Mouse (Mus musculus): ENCODE data around the gene Ceacam9. TPM values are rescaled to one million over a fixed set of nuclear protein-coding genes. Genes with fewer than 3 reads are reported as not detected.
"Not testable (repeated sequence)": the region's sequence is repeated elsewhere in the genome, so short reads cannot be mapped to it uniquely, and the experiment has no call there.

The Ceacam9 gene
- total RNA-seq (2015) (not detected in 2 replicates), total RNA-seq (2017) (not detected in 2 replicates)

DNA sequence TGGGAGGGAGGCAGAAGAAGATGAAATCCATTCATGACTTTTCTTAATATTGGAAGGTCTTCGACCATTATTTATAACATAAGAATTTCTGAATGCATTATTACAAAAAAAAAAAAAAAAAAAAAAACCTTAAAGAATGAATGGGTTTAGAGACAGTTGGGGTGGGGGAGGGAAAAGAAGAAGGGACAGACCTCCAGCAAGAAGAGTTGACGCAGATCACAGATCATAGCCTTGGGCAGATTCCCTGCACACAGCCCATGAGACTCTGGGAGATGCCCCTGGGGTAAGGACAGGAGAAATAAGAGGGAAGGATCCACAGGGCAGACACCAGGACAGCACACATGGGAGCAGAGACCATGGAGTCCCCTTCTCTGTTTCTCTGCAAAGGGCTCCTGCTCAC lies at the start of gene Ceacam9:
Ceacam9 (plus strand) TSS at position 301 of the 400 bp plus-strand sequence.
- no peak for ATAC-seq (replicated peaks; ENCODE audit: poor library complexity)

DNA sequence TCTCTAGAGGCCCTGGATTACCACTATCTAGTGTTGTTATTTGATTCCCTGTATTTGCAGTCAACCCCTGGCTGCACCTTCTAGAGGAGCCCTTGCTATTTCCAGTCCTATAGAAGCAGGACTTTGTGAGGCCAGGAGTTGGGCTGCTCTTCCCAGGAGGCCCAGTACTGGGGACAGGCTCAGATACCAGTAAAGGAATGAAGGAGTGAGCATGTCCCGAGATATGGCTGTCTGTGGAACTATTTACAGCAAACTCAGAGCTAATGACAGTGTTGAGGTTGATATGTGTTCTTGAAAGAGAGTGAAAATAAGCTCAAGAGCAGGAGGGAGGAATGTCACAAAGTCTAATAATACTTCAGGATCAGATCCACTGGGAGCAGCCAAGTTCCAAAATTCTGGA lies 47.9 kb upstream of the Ceacam9 start:
- ATAC-seq (replicated peaks; ENCODE audit: poor library complexity) = no peak

DNA sequence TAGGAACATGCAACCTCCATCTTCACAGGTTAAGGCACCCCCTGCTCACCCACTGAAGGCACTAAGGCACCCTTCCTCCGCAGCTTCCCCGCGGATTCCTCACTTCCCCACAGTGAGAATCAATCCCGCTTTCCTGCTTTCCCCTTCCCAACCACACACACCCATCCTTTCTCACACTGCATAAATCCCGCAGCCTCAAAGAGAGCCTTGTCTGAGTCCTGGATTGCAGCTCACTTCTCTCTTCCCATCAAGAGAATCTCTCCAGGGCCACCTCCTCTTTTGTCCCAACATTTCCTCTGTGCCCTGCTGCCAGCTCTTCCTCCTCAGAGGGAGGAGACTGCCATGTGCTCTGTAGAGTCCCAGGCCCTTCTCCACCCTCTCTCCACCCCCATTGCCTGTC lies 47.0 kb upstream of the Ceacam9 start:
- not testable (repeated sequence) for ATAC-seq (replicated peaks; ENCODE audit: poor library complexity)

DNA sequence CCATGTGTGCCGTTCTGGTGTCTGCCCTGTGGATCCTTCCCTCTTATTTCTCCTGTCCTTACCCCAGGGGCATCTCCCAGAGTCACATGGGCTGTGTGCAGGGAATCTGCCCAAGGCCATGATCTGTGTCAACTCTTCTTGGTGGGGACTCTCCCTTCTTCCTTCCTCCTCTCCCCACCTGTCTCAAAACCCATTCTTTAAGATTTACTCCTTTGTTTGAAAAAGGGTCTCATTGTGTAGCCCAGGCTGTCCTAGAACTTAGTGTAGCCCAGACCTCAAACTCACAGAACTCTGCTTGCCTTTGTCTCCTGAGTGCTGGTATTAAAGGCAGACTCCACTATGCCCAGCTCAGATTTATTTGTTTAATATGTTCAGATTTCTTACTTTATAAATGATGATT lies 46.1 kb upstream of the Ceacam9 start, which contains the start of gene Ceacam15:
Ceacam15 (minus strand) TSS at position 101 of the 400 bp plus-strand sequence.
- no peak for ATAC-seq (replicated peaks; ENCODE audit: poor library complexity)

DNA sequence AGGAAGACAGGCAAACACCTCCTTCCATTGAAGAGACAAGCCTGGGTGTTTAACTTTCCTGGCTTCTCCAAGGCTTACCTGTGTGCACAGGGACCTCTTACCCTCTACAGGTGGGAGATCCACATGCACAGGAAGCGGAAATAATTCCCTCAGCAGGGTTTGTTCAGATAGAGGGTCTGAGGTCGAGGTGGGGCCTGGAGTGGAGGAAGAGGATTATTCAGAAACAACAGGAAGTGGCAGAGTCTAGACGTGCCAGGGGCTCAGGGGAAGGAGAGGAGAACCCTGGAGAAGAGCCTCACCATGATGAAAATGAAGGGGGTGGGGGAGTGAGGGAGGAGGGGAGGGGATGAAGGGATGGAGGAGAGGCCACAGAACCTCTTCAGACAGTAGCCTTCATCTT lies 41.5 kb upstream of the Ceacam9 start:
- ATAC-seq (replicated peaks; ENCODE audit: poor library complexity) = not testable (repeated sequence)

DNA sequence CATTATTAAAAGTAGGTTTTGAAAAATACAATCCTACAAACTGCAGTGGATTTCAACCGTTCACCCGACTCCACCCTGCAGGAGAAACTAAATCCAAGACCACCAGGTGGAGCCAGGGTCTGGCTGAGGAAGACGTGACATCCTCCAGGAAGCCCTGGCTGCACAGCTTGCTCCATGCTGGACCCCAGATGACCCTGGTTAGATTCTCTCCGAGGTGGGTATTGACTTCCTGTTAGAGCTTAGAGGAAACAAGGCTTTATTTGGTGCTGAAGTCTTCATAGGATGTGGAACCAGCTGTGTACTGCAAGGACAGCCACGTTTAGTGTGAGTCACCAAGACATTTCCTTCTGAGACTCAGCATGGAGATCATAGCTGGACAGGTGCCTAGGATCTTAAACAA lies 32.5 kb upstream of the Ceacam9 start:
- no peak for ATAC-seq (replicated peaks; ENCODE audit: poor library complexity)

DNA sequence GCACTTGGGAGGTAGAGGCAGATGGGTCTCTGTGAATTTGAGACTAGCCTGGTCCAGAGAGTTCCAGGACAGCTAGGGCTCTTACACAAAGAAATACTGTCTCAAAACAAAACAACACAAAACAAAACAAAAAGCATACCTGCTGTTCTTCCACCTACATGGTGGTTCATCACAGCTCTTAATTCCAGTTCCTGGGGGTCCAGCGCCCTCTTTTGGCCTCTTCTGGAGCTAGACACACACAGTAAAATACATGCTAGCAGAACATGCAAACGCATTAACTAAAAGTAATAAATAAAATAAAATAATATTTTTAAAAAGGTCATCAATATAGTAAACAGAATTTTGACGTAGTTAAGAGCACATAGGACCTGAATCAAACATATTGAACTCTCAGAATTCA lies 26.7 kb upstream of the Ceacam9 start:
- ATAC-seq (replicated peaks; ENCODE audit: poor library complexity) = no peak

DNA sequence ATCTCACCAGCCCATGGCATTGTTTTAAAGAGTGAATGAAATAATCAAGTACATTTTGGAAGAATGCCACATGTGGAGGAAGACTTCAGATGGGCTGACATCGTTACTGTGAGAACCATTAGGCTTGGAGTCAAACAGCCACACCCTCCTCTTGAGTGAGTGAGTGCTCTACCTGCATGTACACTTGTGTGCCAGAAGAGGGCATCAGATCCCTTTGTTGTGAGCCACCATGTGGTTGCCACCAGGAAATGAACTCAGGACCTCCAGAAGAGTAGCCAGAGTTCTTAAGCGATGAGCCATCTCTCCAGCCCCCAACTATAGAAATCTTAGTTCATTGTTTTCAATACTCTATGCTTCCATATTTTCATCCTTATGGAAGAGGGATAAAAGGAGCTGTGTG lies 22.7 kb upstream of the Ceacam9 start:
- ATAC-seq (replicated peaks; ENCODE audit: poor library complexity) = peak; percentile 88

DNA sequence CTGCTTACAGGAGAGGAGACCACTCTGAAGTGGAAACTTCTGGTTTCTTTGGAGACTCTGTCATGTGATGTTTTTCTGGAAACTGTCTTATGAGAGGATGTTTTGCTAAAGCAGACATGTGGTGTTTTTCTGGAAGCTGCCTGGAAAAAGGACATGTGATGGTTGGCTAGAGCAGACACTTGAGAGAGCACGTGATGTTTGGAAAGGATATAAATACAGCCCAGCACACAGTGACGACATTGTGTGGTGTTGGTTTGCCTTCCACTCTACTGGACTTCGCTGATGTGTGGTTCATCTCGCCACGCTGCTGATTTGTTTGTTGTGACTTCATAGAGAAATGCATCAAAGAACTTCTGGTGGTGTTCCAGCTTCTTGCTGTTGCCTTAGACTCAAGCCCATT lies 21.1 kb upstream of the Ceacam9 start:
- no peak for ATAC-seq (replicated peaks; ENCODE audit: poor library complexity)

DNA sequence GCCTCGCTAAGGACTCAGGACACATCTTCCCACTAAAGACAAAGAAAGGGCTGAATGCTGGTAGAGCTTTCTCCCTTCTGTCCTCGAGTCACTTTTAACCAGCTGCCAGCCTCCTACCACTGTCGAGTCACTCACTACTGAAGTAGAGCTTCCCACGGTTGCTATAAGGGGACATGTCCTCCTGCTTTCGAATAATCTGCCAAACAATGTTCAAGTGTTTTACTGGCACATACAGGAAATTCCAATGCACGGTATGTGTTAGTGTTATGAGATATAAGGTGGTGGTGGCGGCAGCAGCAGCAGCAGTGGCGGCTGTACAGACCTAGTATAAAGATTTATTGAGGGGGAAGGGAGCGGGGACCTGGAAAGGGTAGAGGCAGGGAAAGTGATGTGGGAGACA lies 15.3 kb upstream of the Ceacam9 start:
- ATAC-seq (replicated peaks; ENCODE audit: poor library complexity) = no peak

DNA sequence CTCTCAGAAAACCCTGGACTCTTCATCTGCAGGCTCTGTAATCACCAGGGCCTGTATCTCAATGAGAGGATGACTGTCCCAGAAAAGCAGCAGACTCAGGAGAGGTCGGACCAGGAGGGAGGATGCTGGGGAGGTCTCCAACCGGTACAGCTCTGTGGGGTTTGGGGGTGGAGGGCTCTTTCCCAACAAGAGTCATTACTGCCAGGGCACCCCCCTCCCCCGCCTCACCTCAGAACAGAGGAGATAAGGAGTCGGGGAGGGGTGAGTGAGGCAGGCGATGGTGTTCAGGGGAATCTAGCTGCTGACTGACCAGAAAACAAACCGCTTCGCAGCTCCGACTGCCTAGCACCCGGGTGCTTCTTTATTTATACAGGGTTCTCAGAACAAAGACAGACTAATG lies 13.5 kb upstream of the Ceacam9 start:
- ATAC-seq (replicated peaks; ENCODE audit: poor library complexity) = no peak

DNA sequence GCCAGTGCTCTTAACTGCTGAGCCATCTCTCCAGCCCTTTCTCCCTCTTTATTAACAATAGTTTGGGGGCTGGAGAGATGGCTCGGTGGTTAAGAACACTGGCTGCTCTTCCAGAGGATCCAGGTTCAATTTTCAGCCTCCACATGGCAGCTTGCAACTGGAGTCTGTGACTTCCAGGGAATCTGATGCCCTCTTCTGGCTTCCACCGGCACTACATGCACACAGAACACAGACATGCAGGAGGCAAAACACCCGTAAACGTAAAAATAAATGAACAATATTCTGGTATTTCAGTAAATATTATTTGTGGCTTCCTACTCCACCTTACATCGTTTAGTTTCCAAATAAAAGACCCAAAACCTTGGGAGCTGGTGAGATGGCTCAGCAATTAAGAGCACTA lies 11.1 kb upstream of the Ceacam9 start:
- 0 out of 2 replicates have a peak, but pooled peaks have one; percentile 54 for ATAC-seq (replicated peaks; ENCODE audit: poor library complexity)

DNA sequence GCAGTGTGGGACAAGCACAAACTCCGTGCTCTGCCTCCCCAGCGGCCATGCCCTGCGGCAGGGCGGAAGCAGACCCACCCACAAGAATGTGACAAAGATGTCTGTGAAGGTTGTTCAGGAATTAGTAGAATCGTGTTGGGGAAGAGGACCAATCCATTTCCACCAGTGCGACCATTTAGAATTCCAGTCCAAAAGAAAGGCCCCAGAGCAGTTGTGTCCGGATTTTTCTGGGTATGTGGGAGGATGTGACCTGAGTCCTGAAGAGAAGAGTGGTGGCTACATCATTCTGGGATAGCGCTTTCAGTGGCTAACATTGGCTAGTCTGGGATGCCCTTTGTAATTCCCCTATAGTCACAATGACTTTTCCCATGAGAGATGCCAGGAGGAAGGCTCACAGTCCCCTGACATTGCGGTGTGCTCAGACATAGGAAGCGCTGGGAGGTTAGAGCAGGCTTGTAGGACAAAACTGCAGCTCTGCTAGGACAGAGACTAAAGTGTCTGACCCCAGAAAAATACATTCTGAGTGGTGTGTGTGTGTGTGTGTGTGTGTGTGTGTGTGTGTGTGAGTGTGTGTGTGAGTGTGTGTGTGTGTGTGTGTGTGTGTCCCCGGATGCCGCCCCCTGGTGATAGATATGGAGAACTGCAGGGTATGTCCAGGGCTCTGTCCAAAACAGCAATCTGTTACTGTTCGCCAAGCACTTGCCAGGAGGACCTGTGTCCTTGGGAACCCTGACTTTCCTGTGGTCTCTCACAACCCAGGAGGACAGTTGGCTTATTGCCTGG lies 8.9 kb upstream of the Ceacam9 start:
- ATAC-seq (replicated peaks; ENCODE audit: poor library complexity) = no peak

DNA sequence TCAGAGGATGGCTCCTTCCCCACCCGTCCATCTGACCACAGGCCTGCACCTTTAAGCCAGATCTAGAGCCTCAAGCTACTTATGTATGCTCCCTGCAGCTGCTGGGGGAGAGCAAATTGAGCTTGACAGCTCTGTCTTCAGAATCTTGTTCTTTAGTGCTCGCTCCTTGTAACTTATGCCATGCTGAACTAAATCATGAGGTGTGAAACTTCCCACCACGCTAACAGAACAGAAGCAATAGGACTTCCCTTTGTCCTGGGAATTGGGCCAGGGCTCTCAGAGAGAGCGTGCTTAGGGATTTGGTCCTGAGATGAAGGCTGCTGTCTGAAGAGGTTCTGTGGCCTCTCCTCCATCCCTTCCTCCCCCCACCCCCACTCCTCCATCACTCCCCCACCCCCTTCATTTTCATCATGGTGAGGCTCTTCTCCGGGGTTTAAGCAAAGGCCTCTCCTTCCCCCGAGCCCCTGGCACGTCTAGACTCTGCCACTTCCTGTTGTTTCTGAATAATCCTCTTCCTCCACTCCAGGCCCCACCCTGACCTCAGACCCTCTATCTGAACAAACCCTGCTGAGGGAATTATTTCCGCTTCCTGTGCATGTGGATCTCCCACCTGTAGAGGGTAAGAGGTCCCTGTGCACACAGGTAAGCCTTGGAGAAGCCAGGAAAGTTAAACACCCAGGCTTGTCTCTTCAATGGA lies 5.1 kb upstream of the Ceacam9 start:
- not testable (repeated sequence) for ATAC-seq (replicated peaks; ENCODE audit: poor library complexity)

DNA sequence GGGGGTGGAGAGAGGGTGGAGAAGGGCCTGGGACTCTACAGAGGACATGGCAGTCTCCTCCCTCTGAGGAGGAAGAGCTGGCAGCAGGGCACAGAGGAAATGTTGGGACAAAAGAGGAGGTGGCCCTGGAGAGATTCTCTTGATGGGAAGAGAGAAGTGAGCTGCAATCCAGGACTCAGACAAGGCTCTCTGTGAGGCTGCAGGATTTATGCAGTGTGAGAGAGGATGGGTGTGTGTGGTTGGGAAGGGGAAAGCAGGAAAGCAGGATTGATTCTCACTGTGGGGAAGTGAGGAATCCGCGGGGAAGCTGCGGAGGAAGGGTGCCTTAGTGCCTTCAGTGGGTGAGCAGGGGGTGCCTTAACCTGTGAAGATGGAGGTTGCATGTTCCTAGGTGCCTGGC lies 761 bp downstream of the Ceacam9 start:
- not testable (repeated sequence) for ATAC-seq (replicated peaks; ENCODE audit: poor library complexity)

DNA sequence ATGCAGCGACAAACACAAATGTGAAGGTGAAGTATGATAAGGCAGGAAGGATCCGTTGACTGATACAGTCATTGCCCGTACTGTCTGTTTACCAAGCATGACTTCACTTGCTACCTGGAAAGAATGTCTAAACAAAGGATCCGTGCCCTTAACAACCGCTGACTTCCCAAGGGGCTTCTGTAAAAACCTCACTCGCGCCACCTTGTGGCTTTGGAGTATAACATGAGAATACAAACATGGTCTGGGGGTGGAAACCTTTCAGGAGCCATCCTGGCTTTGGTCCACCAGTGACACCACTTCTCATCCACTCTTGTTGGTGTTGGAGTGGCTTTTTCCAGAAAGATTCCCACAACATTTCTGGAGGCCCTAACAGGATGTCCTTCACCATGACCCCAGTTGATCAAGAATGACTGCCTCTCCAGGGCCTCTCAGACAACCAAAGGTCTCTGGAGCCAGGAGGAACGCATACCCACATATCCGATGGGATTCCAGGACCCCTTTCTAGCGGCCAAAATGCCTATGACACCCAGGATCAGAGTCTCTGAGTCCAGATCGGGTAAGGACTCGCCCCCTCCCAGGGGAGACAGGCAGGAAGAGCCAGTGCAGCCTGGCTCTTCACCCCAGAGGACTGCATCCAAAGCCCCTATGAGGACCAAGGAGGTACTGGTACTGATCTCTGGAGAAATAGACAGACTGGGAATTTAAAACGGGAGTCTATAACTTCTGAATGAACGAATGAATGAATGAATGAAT lies 7.0 kb downstream of the Ceacam9 start:
- ATAC-seq (replicated peaks; ENCODE audit: poor library complexity) = peak; percentile 95

DNA sequence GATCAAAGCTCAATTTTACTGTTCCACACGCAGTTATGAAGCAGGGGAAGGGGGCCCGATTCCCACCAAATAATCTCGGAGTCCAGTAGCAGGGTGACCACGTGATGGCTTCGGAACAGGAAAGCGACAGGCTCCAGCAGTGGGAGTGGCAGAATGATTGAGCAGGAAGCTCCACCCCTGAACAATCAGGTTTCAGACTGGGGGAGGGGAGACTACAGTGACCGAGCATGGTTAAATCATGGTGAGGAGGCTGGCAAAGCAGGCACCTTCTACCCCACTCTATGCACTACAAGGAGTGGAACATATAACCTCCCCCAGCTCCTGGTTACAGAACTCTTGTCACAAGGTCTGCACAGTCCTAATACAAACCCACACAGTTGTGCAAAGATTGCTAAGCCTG lies 7.8 kb downstream of the Ceacam9 start:
- ATAC-seq (replicated peaks; ENCODE audit: poor library complexity) = peak; percentile 53

DNA sequence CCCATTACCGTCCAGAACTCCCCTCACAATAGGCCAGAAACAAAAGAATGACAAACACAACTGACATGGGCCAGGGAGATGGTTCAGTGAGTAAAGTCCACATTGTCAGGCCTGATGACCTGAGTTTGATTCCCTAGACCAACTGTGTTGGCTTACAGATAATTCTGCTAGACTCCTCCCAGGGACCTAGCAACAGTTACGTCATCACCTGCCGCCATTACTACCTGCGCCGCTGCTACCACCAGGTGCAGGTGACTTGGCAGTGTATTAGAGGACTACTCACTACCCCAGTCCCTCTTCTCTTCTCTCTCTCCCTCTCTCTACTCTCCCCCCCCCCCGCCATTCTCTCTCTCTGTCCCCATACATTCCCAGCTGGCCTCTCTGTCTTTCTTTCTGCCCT lies 9.1 kb downstream of the Ceacam9 start:
- no peak for ATAC-seq (replicated peaks; ENCODE audit: poor library complexity)

DNA sequence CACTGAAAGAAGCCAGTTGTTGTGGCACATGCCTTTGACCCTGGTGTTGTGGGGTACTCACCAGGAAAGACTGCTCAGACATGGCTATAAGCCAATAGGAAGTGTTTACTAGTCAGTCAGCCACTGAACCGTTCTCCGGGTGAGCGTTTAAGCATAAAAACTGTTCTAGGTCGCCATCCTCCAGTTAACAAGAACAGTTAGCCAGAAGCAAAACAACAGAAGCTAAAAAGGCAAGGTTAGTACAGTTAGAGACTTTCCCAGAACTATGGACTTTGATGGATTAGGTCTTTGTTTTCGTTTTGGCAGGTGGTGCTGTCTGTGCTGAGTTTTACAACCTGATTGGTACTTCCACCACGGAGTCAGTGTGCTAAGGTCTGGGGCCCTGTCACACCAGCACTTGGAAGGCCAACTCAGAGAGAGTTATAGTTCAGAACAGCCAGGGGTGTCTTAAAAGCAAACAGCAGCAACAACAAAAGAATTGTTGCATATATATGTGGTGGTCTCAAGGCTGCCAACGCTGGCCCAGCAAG lies 10.2 kb downstream of the Ceacam9 start:
- no peak for ATAC-seq (replicated peaks; ENCODE audit: poor library complexity)

DNA sequence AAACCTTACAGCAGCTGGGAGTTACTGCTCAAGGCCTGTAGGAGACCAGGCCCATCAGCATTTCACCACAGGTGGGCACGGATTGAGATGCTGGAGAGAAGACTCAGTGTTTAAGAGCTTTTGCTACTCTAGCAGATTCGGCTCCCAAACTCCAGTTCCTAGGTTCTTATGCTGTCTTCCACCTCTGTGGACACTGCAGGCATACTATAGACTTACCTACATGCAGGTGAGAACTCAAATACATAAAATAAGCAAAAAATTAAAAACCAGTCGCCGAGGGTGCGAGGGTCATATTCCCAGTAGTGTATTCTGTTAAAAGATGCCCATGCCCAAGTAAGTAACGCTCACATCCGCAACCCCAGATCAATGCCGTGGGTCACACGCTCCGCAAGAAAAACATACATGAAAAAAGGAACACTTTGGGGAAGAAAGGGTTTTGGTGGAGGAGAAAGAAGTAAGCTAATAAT lies 15.9 kb downstream of the Ceacam9 start:
- no peak for ATAC-seq (replicated peaks; ENCODE audit: poor library complexity)

DNA sequence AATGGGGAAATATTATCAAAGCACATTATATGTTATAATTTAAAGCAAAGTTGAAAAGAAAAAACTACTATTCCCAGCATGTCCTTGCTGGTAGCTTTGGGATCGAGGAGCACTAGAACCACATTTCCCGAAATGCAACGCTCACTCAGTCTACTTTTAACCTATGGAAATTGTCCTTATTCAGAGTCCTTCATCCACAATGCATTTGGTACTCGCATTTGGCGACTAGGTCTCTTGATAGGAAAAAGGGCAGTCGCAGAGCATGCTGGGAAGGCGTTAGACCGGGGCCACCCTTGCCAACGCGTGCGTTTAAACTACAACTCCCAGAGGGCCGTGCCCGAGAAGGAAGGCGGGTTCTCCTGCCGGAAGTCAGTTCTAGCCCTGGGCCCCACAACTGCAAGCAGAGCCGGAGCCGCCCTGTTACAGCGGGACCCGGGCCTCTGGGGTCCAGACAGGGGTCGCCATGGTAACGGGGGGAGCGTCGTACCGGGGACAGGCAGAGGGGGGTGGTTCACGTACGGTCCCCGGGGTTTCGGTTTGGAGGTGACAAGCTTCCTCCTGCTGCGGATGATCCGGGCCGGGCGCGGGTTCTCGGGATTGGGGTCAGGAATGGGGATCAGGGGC lies 16.5 kb downstream of the Ceacam9 start, which contains the start of gene Ap2s1:
Ap2s1 (plus strand) TSS at position 338 of the 624 bp plus-strand sequence.
- peak; percentile 98 for ATAC-seq (replicated peaks; ENCODE audit: poor library complexity)

All from megakaryocyte progenitor cell, adult 5-6 weeks (primary cell).